Mouse (Mus musculus): ENCODE results near the gene Hlf. TPM values are rescaled to one million over a fixed set of nuclear protein-coding genes. Genes with fewer than 3 reads are reported as not detected.

The Hlf gene
- polyA plus RNA-seq, 1 experiment from 2014 or later, result 0.79 TPM

DNA sequence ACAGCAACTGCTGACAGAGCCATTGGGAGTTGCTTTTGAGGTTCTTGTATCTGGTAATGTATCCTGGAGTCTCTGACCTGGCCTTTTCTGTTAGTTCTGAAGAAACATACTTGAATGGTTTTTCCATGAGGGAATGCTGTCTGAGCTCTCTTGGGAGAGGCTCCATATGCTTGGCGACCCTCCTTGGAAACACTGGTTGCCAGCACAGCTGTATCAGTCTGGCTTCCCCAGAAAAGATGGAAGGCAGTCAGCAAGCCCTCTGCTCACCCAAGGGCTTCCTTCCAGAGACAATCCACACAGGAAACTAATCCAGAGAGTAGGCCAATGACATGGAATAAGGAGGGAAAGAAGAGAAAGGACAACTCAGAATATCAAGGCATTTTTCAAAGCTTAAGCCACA is 63.9 kb downstream of the Hlf start:
- WGBS, result 68% methylated on average over 1 of the region's 1 CpGs
- no peaks in the 10 kb centered on the region for H3K4me1 ChIP-seq (ENCODE audit: control insufficient read depth, insufficient read depth, low read length)
- no peak overlapping the region for H3K4me3 ChIP-seq (ENCODE audit: low read length)
- H3K4me2 ChIP-seq (ENCODE audit: low read depth, low read length), result no peak overlapping the region
- no peaks in the 10 kb centered on the region for H3K9me3 ChIP-seq (ENCODE audit: control insufficient read depth, low read length)
- no peak overlapping the region for H3K27ac ChIP-seq (ENCODE audit: low read length)
- no peaks in the 10 kb centered on the region for H3K27me3 ChIP-seq (replicated peaks; ENCODE audit: control insufficient read depth, insufficient read depth, low read length)
- no peak for ATAC-seq
- H3K36me3 ChIP-seq (ENCODE audit: control insufficient read depth, insufficient read depth, low read length), result no peaks in the 10 kb centered on the region
- no peak overlapping the region for H3K9ac ChIP-seq (ENCODE audit: low read depth, low read length)

DNA sequence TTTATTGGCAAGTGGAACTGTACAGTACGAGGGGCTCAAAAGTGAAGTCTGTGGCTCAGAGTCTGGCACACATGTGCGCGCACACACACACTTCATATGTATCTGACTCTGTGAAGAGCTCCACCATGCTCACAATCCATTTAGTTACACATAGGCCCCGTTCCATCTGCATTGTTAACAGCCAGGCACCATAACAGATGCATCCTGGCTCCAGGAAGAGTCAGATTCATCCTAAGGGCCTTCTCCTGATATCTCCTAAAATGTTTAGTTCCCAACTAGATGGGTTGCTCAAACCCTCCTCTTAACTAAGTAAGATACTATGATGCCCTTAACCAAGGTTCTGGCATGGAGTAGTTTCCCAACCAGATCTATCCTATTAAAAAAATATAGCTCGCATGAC is 64.5 kb downstream of the Hlf start:
- Histone ChIP-seq H3K36me3 (ENCODE audit: control insufficient read depth, insufficient read depth, low read length) (no peaks in the 10 kb centered on the region), H3K9ac (ENCODE audit: low read depth, low read length) (no peak overlapping the region), H3K4me3 (ENCODE audit: low read length) (no peak overlapping the region), H3K4me2 (ENCODE audit: low read depth, low read length) (no peak overlapping the region), H3K27me3 (replicated peaks; ENCODE audit: control insufficient read depth, insufficient read depth, low read length) (no peaks in the 10 kb centered on the region), H3K4me1 (ENCODE audit: control insufficient read depth, insufficient read depth, low read length) (no peaks in the 10 kb centered on the region), H3K9me3 (ENCODE audit: control insufficient read depth, low read length) (no peaks in the 10 kb centered on the region), H3K27ac (ENCODE audit: low read length) (no peak overlapping the region)
- no peak for ATAC-seq
- 89% methylated on average over 5 of the region's 5 CpGs for WGBS

DNA sequence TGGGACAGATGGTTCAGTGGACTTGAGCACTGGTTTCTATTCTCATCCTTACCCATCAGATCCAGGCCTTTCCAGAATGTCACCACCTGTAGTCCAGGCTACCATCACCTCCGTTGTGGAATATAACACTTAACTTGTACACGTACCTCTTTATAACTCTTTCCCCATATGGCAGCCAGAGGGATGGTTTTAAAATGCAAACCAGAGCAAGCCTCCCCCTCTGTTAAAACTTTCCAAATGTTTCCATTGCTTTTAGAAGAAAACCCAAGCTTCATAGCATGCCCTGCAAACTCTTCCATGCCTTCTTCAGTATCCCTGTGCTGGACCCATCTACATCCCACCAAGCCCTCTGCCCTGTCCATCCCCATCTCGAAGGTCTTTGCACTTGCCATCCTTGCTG is 66.1 kb downstream of the Hlf start:
- Histone ChIP-seq H3K27ac (ENCODE audit: low read length) (no peak overlapping the region), H3K9me3 (ENCODE audit: control insufficient read depth, low read length) (no peaks in the 10 kb centered on the region), H3K36me3 (ENCODE audit: control insufficient read depth, insufficient read depth, low read length) (no peaks in the 10 kb centered on the region), H3K4me2 (ENCODE audit: low read depth, low read length) (no peak overlapping the region), H3K4me3 (ENCODE audit: low read length) (no peak overlapping the region), H3K9ac (ENCODE audit: low read depth, low read length) (no peak overlapping the region), H3K27me3 (replicated peaks; ENCODE audit: control insufficient read depth, insufficient read depth, low read length) (no peaks in the 10 kb centered on the region), H3K4me1 (ENCODE audit: control insufficient read depth, insufficient read depth, low read length) (no peaks in the 10 kb centered on the region)
- 82% methylated on average over 3 of the region's 3 CpGs for WGBS
- ATAC-seq, result no peak

DNA sequence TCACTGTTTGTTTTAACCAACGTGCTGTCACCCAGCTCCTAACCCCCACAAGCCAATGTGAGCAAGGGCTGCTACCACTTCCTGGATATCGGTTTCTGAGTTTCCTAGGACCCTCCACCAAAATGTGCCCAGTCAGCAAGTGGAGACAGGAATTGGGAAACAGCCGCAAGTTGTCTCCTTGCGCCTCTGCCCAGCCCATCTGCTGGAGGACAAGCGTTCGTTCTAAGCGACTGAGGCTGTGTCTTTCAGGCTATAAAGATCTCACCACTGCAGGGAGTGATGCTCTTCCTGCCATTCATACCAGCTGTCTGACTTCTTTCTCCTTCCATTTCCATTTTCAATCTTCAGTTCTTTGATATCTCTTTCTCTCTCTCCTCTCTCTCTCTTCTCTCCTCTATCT is 69.8 kb downstream of the Hlf start:
- Histone ChIP-seq H3K9me3 (ENCODE audit: control insufficient read depth, low read length) (no peaks in the 10 kb centered on the region), H3K4me1 (ENCODE audit: control insufficient read depth, insufficient read depth, low read length) (no peaks in the 10 kb centered on the region), H3K4me2 (ENCODE audit: low read depth, low read length) (no peak overlapping the region), H3K27ac (ENCODE audit: low read length) (no peak overlapping the region), H3K36me3 (ENCODE audit: control insufficient read depth, insufficient read depth, low read length) (no peaks in the 10 kb centered on the region), H3K9ac (ENCODE audit: low read depth, low read length) (no peak overlapping the region), H3K4me3 (ENCODE audit: low read length) (no peak overlapping the region), H3K27me3 (replicated peaks; ENCODE audit: control insufficient read depth, insufficient read depth, low read length) (no peaks in the 10 kb centered on the region)
- ATAC-seq, result no peak
- 61% methylated on average over 7 of the region's 7 CpGs for WGBS

DNA sequence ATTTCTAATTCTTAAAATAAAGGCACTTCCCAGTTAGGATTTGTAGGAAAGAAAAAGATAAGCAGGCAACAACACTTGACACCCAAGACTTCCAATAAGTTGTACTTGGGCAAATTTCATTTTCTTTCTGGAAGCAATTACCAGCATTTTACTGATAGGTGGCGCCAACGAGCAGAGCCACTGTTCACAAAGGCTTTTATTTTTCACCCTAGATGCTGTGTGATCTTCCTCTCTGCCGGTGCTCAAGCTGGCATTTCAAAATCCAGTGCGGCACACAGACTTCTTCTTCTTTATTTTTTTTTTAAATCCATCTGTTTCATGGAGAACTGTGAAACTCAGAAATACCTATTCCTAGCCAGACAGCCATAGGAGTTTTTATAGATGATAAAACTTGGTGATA is 73.2 kb downstream of the Hlf start:
- ATAC-seq, result no peak
- H3K27ac ChIP-seq (ENCODE audit: low read length), result no peak overlapping the region
- 19% methylated on average over 4 of the region's 4 CpGs for WGBS

DNA sequence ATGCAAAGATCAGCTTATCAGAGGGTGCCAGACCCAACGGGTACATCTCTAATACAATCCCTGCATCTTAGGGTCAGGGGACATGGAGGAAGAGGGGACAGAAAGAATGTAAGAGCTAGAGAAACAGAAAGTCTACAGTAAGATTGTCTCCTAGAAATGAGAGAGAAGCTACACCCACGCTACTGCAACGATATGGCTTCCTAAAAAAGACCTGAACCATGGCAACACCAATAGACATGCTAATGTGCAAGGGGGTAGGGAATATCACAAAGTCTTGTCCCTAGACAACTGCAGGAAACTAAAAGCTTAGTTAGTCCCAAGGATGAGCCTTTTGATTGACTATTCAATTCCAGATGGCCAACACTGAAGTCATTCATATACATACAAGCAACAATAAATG is 76.1 kb downstream of the Hlf start:
- 90% methylated on average over 3 of the region's 3 CpGs for WGBS
- H3K4me3 ChIP-seq (ENCODE audit: low read length), result no peak overlapping the region

More for the DNA sequence above, 73.2 kb downstream of the Hlf start:
- H3K4me2 ChIP-seq (ENCODE audit: low read depth, low read length), result no peak overlapping the region
- H3K27me3 ChIP-seq (replicated peaks; ENCODE audit: control insufficient read depth, insufficient read depth, low read length), result no peaks in the 10 kb centered on the region
- H3K36me3 ChIP-seq (ENCODE audit: control insufficient read depth, insufficient read depth, low read length), result no peaks in the 10 kb centered on the region
- H3K4me3 ChIP-seq (ENCODE audit: low read length), result no peak overlapping the region
- no peak overlapping the region for H3K9ac ChIP-seq (ENCODE audit: low read depth, low read length)
- no peaks in the 10 kb centered on the region for H3K4me1 ChIP-seq (ENCODE audit: control insufficient read depth, insufficient read depth, low read length)
- no peaks in the 10 kb centered on the region for H3K9me3 ChIP-seq (ENCODE audit: control insufficient read depth, low read length)

DNA sequence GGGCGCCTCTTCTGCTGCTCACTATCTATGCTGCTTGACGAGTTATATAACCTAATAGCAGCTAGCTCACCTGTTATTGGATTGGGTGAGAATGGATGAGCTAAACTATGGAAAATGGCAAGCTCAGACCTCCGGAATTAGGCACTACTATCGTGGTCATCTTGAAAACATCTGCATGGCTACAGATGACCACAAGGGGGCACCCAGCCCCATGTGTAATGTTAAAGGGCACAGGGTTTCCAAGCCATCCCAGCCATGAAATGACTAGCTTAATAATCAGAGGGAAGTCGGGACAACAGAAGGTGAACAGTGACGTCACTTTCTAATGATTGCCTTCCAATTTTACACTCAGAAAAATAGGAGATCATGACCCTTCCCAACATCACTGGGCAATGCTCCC is 83.7 kb downstream of the Hlf start:
- H3K36me3 ChIP-seq (ENCODE audit: control insufficient read depth, insufficient read depth, low read length), result no peaks in the 10 kb centered on the region
- no peaks in the 10 kb centered on the region for H3K9me3 ChIP-seq (ENCODE audit: control insufficient read depth, low read length)
- WGBS, result 57% methylated on average over 6 of the region's 6 CpGs
- H3K27ac ChIP-seq (ENCODE audit: low read length), result no peak overlapping the region
- H3K9ac ChIP-seq (ENCODE audit: low read depth, low read length), result no peak overlapping the region
- H3K27me3 ChIP-seq (replicated peaks; ENCODE audit: control insufficient read depth, insufficient read depth, low read length), result no peaks in the 10 kb centered on the region
- no peak for ATAC-seq
- H3K4me2 ChIP-seq (ENCODE audit: low read depth, low read length), result no peak overlapping the region
- H3K4me3 ChIP-seq (ENCODE audit: low read length), result no peak overlapping the region
- no peaks in the 10 kb centered on the region for H3K4me1 ChIP-seq (ENCODE audit: control insufficient read depth, insufficient read depth, low read length)

More for the DNA sequence above, 76.1 kb downstream of the Hlf start:
- ATAC-seq, result no peak
- Histone ChIP-seq H3K9me3 (ENCODE audit: control insufficient read depth, low read length) (no peaks in the 10 kb centered on the region), H3K9ac (ENCODE audit: low read depth, low read length) (no peak overlapping the region), H3K27ac (ENCODE audit: low read length) (no peak overlapping the region), H3K4me1 (ENCODE audit: control insufficient read depth, insufficient read depth, low read length) (no peaks in the 10 kb centered on the region), H3K4me2 (ENCODE audit: low read depth, low read length) (no peak overlapping the region), H3K36me3 (ENCODE audit: control insufficient read depth, insufficient read depth, low read length) (no peaks in the 10 kb centered on the region), H3K27me3 (replicated peaks; ENCODE audit: control insufficient read depth, insufficient read depth, low read length) (no peaks in the 10 kb centered on the region)

DNA sequence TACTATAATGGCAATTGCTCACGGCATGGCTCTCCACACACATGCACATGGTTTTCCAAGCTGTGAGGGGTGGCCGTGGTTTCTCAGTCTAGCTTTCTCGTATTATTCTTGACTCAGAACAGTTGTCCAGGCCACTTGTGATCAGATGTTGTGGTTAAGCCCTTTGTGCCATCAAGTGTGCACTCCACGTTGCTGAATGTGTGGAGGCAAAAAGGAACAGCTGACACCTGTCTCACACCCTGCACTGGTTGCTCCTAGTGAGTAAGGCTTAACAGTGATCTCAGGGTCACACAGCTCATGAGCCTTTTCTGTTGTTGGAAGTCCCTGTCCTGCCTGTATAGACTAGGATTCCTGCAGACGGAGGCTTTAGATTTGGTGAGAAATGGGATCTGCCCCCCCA is 84.6 kb downstream of the Hlf start:
- H3K9me3 ChIP-seq (ENCODE audit: control insufficient read depth, low read length), result no peaks in the 10 kb centered on the region
- no peak overlapping the region for H3K4me3 ChIP-seq (ENCODE audit: low read length)
- H3K4me2 ChIP-seq (ENCODE audit: low read depth, low read length), result no peak overlapping the region
- no peak overlapping the region for H3K9ac ChIP-seq (ENCODE audit: low read depth, low read length)
- H3K27me3 ChIP-seq (replicated peaks; ENCODE audit: control insufficient read depth, insufficient read depth, low read length), result no peaks in the 10 kb centered on the region
- H3K27ac ChIP-seq (ENCODE audit: low read length), result no peak overlapping the region
- H3K4me1 ChIP-seq (ENCODE audit: control insufficient read depth, insufficient read depth, low read length), result no peaks in the 10 kb centered on the region
- no peaks in the 10 kb centered on the region for H3K36me3 ChIP-seq (ENCODE audit: control insufficient read depth, insufficient read depth, low read length)
- ATAC-seq, result no peak
- 92% methylated on average over 5 of the region's 5 CpGs for WGBS

DNA sequence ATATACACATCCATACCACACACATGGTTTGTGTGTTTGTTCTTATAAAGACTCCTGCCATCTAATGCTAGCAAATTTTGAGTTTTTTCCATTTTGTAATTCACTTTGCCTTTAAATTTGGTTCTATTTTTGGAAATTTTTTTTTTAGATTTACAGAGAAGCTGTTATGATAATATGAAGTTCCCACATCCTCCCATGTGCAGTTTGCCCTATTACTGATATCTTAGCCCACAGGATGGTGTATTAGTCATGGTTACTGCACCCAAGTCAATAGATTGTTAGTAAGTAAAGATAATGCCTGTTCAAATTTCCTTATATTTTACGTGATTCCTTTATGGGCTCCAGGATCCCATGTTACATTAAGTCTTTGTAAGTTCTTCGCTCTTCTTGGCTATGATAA is 96.1 kb downstream of the Hlf start:
- H3K27me3 ChIP-seq (replicated peaks; ENCODE audit: control insufficient read depth, insufficient read depth, low read length), result no peaks in the 10 kb centered on the region
- H3K4me1 ChIP-seq (ENCODE audit: control insufficient read depth, insufficient read depth, low read length), result no peaks in the 10 kb centered on the region
- 87% methylated on average over 2 of the region's 2 CpGs for WGBS
- no peak overlapping the region for H3K4me3 ChIP-seq (ENCODE audit: low read length)
- no peak overlapping the region for H3K9ac ChIP-seq (ENCODE audit: low read depth, low read length)
- no peak for ATAC-seq
- H3K36me3 ChIP-seq (ENCODE audit: control insufficient read depth, insufficient read depth, low read length), result no peaks in the 10 kb centered on the region
- no peaks in the 10 kb centered on the region for H3K9me3 ChIP-seq (ENCODE audit: control insufficient read depth, low read length)
- H3K4me2 ChIP-seq (ENCODE audit: low read depth, low read length), result no peak overlapping the region
- no peak overlapping the region for H3K27ac ChIP-seq (ENCODE audit: low read length)

DNA sequence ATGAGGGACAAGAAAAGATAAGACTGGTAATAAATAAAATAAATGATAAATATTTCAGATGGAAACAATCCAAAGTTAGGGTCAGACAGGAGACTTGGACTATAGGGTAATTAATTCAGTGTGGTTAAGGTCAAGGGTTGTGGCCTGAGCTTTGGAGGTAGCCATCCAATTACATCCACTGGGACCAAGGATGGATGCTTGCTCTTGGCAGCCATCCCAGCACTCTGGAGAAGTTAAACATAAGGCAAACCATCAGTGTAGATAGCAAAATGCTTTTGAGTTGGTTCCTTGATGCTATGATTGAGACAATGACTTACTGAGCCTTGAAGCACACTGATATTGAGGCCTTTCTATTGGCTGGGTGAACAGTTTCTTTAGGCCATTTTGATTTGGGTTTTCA is 97.9 kb downstream of the Hlf start:
- Histone ChIP-seq H3K4me3 (ENCODE audit: low read length) (no peak overlapping the region), H3K9ac (ENCODE audit: low read depth, low read length) (no peak overlapping the region), H3K9me3 (ENCODE audit: control insufficient read depth, low read length) (no peaks in the 10 kb centered on the region), H3K27me3 (replicated peaks; ENCODE audit: control insufficient read depth, insufficient read depth, low read length) (no peaks in the 10 kb centered on the region), H3K36me3 (ENCODE audit: control insufficient read depth, insufficient read depth, low read length) (no peaks in the 10 kb centered on the region), H3K4me1 (ENCODE audit: control insufficient read depth, insufficient read depth, low read length) (no peaks in the 10 kb centered on the region), H3K4me2 (ENCODE audit: low read depth, low read length) (no peak overlapping the region), H3K27ac (ENCODE audit: low read length) (no peak overlapping the region)
- no peak for ATAC-seq

Measured in intestine, embryonic 16.5 days (tissue).